Mouse (Mus musculus) limb, embryonic 14.5 days (tissue): Measurements from ENCODE around the gene Hoxb5. TPM values are rescaled to one million over a fixed set of nuclear protein-coding genes. Genes with fewer than 3 reads are reported as not detected.

Source experiments
- ATAC-seq: fragments of 200-750 bp; cut with Nextera tagmentation; 2 replicates; pipeline ENCODE4 v1.8.0; 2017; ENCODE audit warnings: low read depth, moderate number of reproducible peaks, moderate TSS enrichment; ENCODE audit not compliant: low FRiP score
- DNase-seq: peaks from one replicate; pipeline ENCODE4 v3.0.0-alpha.2; 2015; ENCODE audit warnings: low spot score
- H3K27ac ChIP-seq: fragments of 300-500 bp; sonication (generic); replicated peaks from 2 replicates; pipeline ENCODE4 v1.5.1; 2014; ENCODE audit warnings: low read depth, mild to moderate bottlenecking, low read length, moderate library complexity, mixed read lengths
- H3K27me3 ChIP-seq: fragments of 300-500 bp; sonication (generic); 2 replicates; pipeline ENCODE4 v1.6.1; 2014; ENCODE audit warnings: low read length, mixed read lengths; ENCODE audit not compliant: control insufficient read depth, insufficient read depth
- H3K36me3 ChIP-seq: fragments of 300-500 bp; sonication (generic); 2 replicates; pipeline ENCODE4 v1.6.1; 2014; ENCODE audit warnings: mild to moderate bottlenecking, low read length, moderate library complexity, mixed read lengths; ENCODE audit not compliant: control insufficient read depth, insufficient read depth
- H3K4me1 ChIP-seq: fragments of 300-500 bp; sonication (generic); 2 replicates; pipeline ENCODE4 v1.6.1; 2014; ENCODE audit warnings: antibody characterized with exemption, low read length, mixed read lengths; ENCODE audit not compliant: control insufficient read depth, insufficient read depth
- H3K4me2 ChIP-seq: fragments of 300-500 bp; sonication (generic); replicated peaks from 2 replicates; pipeline ENCODE4 v1.6.1; 2014; ENCODE audit warnings: low read depth, mild to moderate bottlenecking, low read length, moderate library complexity; ENCODE audit not compliant: severe bottlenecking
- H3K4me3 ChIP-seq: fragments of 300-500 bp; sonication (generic); replicated peaks from 2 replicates; pipeline ENCODE4 v1.5.1; 2014; ENCODE audit warnings: low read length
- H3K9ac ChIP-seq: fragments of 300-500 bp; sonication (generic); 2 replicates; pipeline ENCODE4 v1.6.1; 2014; ENCODE audit warnings: mild to moderate bottlenecking, low read depth, low read length, moderate library complexity; ENCODE audit not compliant: severe bottlenecking
- H3K9me3 ChIP-seq: fragments of 300-500 bp; sonication (generic); 2 replicates; pipeline ENCODE4 v1.6.1; 2016; ENCODE audit warnings: low read length; ENCODE audit not compliant: control insufficient read depth
- POLR2A ChIP-seq: fragments of 200-500 bp; IDR thresholded peaks from 2 replicates; pipeline ENCODE4 v1.8.0; 2012; ENCODE audit warnings: inconsistent platforms, mild to moderate bottlenecking, moderate library complexity, borderline replicate concordance; ENCODE audit not compliant: insufficient read depth, insufficient read length; ENCODE audit errors: extremely low read depth
- WGBS: fragments of 180-500 bp; shearing (Covaris S2); extraction: QIAGEN DNeasy Blood & Tissue Kit; methylation state at CpG from one replicate; pipeline ENCODE4 v1.1.7; 2014; 5-methylcytosine and 5-hydroxymethylcytosine counted together
- polyA plus RNA-seq, 2 experiments: library from polyadenylated mRNA; depleted of rRNA in 1 of 2; stranded (reverse) in 1 of 2; unstranded in 1 of 2; fragments of >200 nt; fragmentation: Nextera tagmentation in 1 of 2; extraction: Ambion mirVana in 1 of 2; gene quantifications; 2 replicates each; pipeline versions ENCODE4 v1.2.1 to v1.2.3; 2012 to 2014

The Hoxb5 gene
- polyA plus RNA-seq, 2 experiments = 0.85 to 1.8 TPM

- no peak for TF ChIP-seq POLR2A
- Histone ChIP-seq H3K4me3 (no peak overlapping the region), H3K9ac (no peak overlapping the region), H3K27me3 (peaks cover 98% of the 10 kb centered on the region), H3K27ac (no peak overlapping the region), H3K36me3 (no peaks in the 10 kb centered on the region), H3K4me1 (peaks cover 4% of the 10 kb centered on the region; the same call in 1 of the 2 replicates), H3K4me2 (no peak overlapping the region), H3K9me3 (no peaks in the 10 kb centered on the region)
- 1% methylated on average over 31 of the region's 31 CpGs for WGBS
- DNase-seq (no peak), ATAC-seq (no peak)
Measured at GRCm38 (mm10) chr11:96279421-96280233, 23.5 kb upstream of the Hoxb5 start.

GRCm38 (mm10) chr11:96280399-96281378 lies 22.4 kb upstream of the Hoxb5 start:
- H3K4me3 ChIP-seq = no peak overlapping the region
- H3K9ac ChIP-seq = no peak overlapping the region
- H3K4me1 ChIP-seq = peaks cover 4% of the 10 kb centered on the region; the same call in 1 of the 2 replicates
- TF ChIP-seq POLR2A = no peak
- H3K9me3 ChIP-seq = no peaks in the 10 kb centered on the region
- ATAC-seq (no peak), DNase-seq (no peak)
- 14% methylated on average over 8 of the region's 8 CpGs for WGBS
- H3K36me3 ChIP-seq = no peaks in the 10 kb centered on the region
- no peak overlapping the region for H3K27ac ChIP-seq
- no peak overlapping the region for H3K4me2 ChIP-seq
- peaks cover 98% of the 10 kb centered on the region for H3K27me3 ChIP-seq

GRCm38 (mm10) chr11:96281396-96281795 lies 21.7 kb upstream of the Hoxb5 start:
- H3K4me2 ChIP-seq = no peak overlapping the region
- no peak overlapping the region for H3K9ac ChIP-seq
- H3K36me3 ChIP-seq = no peaks in the 10 kb centered on the region
- peaks cover 98% of the 10 kb centered on the region for H3K27me3 ChIP-seq
- WGBS = 2% methylated on average over 18 of the region's 18 CpGs
- no peak for TF ChIP-seq POLR2A
- no peaks in the 10 kb centered on the region for H3K9me3 ChIP-seq
- DNase-seq = no peak
- ATAC-seq = no peak
- H3K4me1 ChIP-seq = peaks cover 4% of the 10 kb centered on the region; the same call in 1 of the 2 replicates
- no peak overlapping the region for H3K27ac ChIP-seq
- H3K4me3 ChIP-seq = no peak overlapping the region

DNA sequence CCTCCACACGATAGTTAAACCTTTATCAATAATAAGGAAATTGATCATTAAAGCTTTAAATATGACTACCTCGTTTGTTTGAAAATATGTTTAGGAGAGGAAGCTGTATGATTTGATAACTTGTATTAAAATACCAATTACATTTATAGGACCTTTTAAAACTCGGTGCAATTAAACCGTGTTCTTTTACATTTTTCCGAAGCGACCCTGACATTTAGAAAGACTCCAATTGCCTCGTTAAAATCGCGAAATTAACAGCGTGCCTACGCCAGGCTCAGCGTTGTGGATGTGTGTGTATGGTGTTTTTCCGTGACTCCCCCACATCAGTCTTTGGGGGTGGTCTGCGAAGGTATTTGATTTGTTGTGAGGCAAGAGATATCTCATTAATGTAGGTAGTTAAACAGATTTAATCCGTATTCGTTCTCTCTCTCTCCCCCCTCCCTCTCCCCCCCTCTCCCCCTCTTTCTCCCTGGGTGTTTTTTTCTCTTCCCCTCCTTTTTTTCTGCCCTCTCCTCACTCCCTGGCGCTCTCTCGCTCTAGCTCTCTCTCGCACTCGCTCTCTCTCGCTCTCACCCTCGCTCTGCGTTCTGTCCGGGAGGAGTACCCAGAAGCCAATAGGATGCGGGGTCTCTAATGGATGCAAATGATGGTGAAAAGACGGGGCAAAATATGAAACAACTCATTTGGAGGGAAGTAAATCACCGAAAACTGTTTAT lies 21.1 kb upstream of the Hoxb5 start, which contains the start of gene Hoxb8:
TSS of gene Hoxb8 (plus strand) at position 51 of the 716 bp plus-strand sequence.
- no peak for DNase-seq
- no peak for TF ChIP-seq POLR2A
- peaks cover 98% of the 10 kb centered on the region for H3K27me3 ChIP-seq
- no peaks in the 10 kb centered on the region for H3K9me3 ChIP-seq
- peaks cover 4% of the 10 kb centered on the region; the same call in 1 of the 2 replicates for H3K4me1 ChIP-seq
- no peak within 1 kb of the TSS for H3K9ac ChIP-seq
- no peak within 1 kb of the TSS for H3K27ac ChIP-seq
- H3K4me2 ChIP-seq = no peak within 1 kb of the TSS
- H3K4me3 ChIP-seq = no peak within 1 kb of the TSS
- no peak for ATAC-seq
- H3K36me3 ChIP-seq = no peaks in the 10 kb centered on the region
- WGBS = 1% methylated on average over 27 of the region's 27 CpGs
